Mouse (Mus musculus) adrenal gland, postnatal 10 days (tissue): ENCODE measurements around the gene Tmem8. TPM values are rescaled to one million over a fixed set of nuclear protein-coding genes. Genes with fewer than 3 reads are reported as not detected.

Experiments
- DNase-seq: peaks from one replicate; pipeline ENCODE4 v3.0.0; 2021; ENCODE audit warnings: mixed read lengths
- total RNA-seq, 2 experiments: library from RNA; stranded (reverse); gene quantifications; 2 replicates each; pipeline ENCODE4 v1.2.3; 2021

The Tmem8 gene
- total RNA-seq, 2 experiments from 2014 or later: 4.2 to 4.9 TPM

- DNase-seq: no peak
Observed at GRCm38 (mm10) chr17:26143386-26143785, 30.3 kb downstream of the Tmem8 start.

GRCm38 (mm10) chr17:26149056-26149455 lies 36.0 kb downstream of the Tmem8 start:
- DNase-seq: no peak

- no peak for DNase-seq
Observed at GRCm38 (mm10) chr17:26151886-26152630, 39.0 kb downstream of the Tmem8 start.

- no peak for DNase-seq
Observed at GRCm38 (mm10) chr17:26162736-26163135, 49.6 kb downstream of the Tmem8 start.

- DNase-seq: no peak
Observed at GRCm38 (mm10) chr17:26168039-26168438, 54.9 kb downstream of the Tmem8 start.

Other genes with a start within 250 kb of the Tmem8 start
- 100 to 1,000 TPM; 319 to 366 TPM for gene Mcrip2, start 244.5 kb upstream of the Tmem8 start, total RNA-seq
- gene Mettl26, start 238.2 kb upstream of the Tmem8 start, total RNA-seq: 10 to 100 TPM; 66.8 to 69.2 TPM
- 1 to 10 TPM in 1 of 2 experiments, under 1 TPM in 1; 0.78 to 2.7 TPM for gene Wfikkn1, start 232.4 kb upstream of the Tmem8 start, total RNA-seq
- gene Rab40c, start 193.6 kb upstream of the Tmem8 start, total RNA-seq: 10 to 100 TPM; 16.9 to 25.6 TPM
- 100 to 1,000 TPM; 101 to 118 TPM for gene Pigq, start 168.4 kb upstream of the Tmem8 start, total RNA-seq
- 1 to 10 TPM in 1 of 2 experiments, under 1 TPM in 1; 0.30 to 1.4 TPM for gene Nhlrc4, start 168.3 kb upstream of the Tmem8 start, total RNA-seq
- not detected for gene A930017K11Rik, start 160.7 kb upstream of the Tmem8 start, total RNA-seq
- gene Capn15, start 127.5 kb upstream of the Tmem8 start, total RNA-seq: 10 to 100 TPM; 15.8 to 16.2 TPM
- 10 to 100 TPM; 15.3 to 23.8 TPM for gene Rab11fip3, start 43.7 kb upstream of the Tmem8 start, total RNA-seq
- 10 to 100 TPM; 50.4 to 63.7 TPM for gene Decr2, start 23.0 kb upstream of the Tmem8 start, total RNA-seq
- gene Nme4, start 17.7 kb upstream of the Tmem8 start, total RNA-seq: 1 to 10 TPM; 4.5 to 6.5 TPM
- 100 to 1,000 TPM; 100 to 101 TPM for gene Mrpl28, start 10.2 kb downstream of the Tmem8 start, total RNA-seq
- 10 to 100 TPM; 35.0 to 38.9 TPM for gene Axin1, start 25.4 kb downstream of the Tmem8 start, total RNA-seq
- 1 to 10 TPM; 1.4 to 2.2 TPM for gene Pdia2, start 85.8 kb downstream of the Tmem8 start, total RNA-seq
- 10 to 100 TPM in 1 of 2 experiments, 1 to 10 TPM in 1; 8.7 to 21.2 TPM for gene Rgs11, start 89.7 kb downstream of the Tmem8 start, total RNA-seq
- 10 to 100 TPM in 1 of 2 experiments, 1 to 10 TPM in 1; 8.6 to 15.8 TPM for gene Arhgdig, start 94.5 kb downstream of the Tmem8 start, total RNA-seq
- gene Fam234a, start 130.9 kb downstream of the Tmem8 start, total RNA-seq: 100 to 1,000 TPM in 1 of 2 experiments, 10 to 100 TPM in 1; 91.9 to 103 TPM
- gene Luc7l, start 139.6 kb downstream of the Tmem8 start, total RNA-seq: 10 to 100 TPM; 44.7 to 62.8 TPM